Mouse (Mus musculus) limb, embryonic 12.5 days (tissue): ENCODE results near the gene Nup62. TPM values are rescaled to one million over a fixed set of nuclear protein-coding genes. Genes with fewer than 3 reads are reported as not detected.

ENCODE experiments used
- microRNA counts: library from miRNA; unstranded; fragments of <30 nt; microRNA quantifications from one replicate; lab custom pipeline; 2017
- microRNA-seq: library from miRNA; unstranded; fragments of <30 nt; microRNA quantifications from one replicate; pipeline ENCODE4, GENCODE M21; 2017
- polyA plus RNA-seq: library from polyadenylated mRNA; unstranded; fragments of >200 nt; fragmentation: Nextera tagmentation; extraction: Ambion mirVana; gene quantifications from 2 replicates; pipeline ENCODE4 v1.2.1, GENCODE M21; 2016

Gene Nup62
- polyA plus RNA-seq, 1 experiment from 2014 or later, result 105 TPM

MicroRNA genes within 50 kb of the gene (microRNA counts, 519-probe panel; counts per million panel counts)
- microRNA mmu-miR-707 (lab: Ali Mortazavi, UCI), result not detected

Small RNAs within 50 kb of the gene (microRNA-seq; reads per million reads assigned to microRNA genes)
- gene Mir707, result not detected

Other genes with a start within 250 kb of the Nup62 start
- 0.83 and 1.4 TPM in 2 replicates for gene Napsa, start 243.7 kb upstream of the Nup62 start, polyA plus RNA-seq
- 0.37 and 0.49 TPM in 2 replicates for gene Kcnc3, start 225.4 kb upstream of the Nup62 start, polyA plus RNA-seq
- 3.2 and 4.2 TPM in 2 replicates for gene Myh14, start 145.2 kb upstream of the Nup62 start, polyA plus RNA-seq
- not detected in 2 replicates for gene Izumo2, start 107.3 kb upstream of the Nup62 start, polyA plus RNA-seq
- gene Vrk3, start 67.7 kb upstream of the Nup62 start, polyA plus RNA-seq, result 36.2 and 36.8 TPM in 2 replicates
- gene Zfp473, start 65.0 kb upstream of the Nup62 start, polyA plus RNA-seq, result 2.6 and 3.3 TPM in 2 replicates
- gene Il4i1, start 299 bp downstream of the Nup62 start, polyA plus RNA-seq, result 1.5 and 2.5 TPM in 2 replicates
- 3.7 and 4.1 TPM in 2 replicates for gene Atf5, start 570 bp downstream of the Nup62 start, polyA plus RNA-seq
- gene Akt1s1, start 32.9 kb downstream of the Nup62 start, polyA plus RNA-seq, result 106 and 110 TPM in 2 replicates
- 84.7 and 96.2 TPM in 2 replicates for gene Tbc1d17, start 33.0 kb downstream of the Nup62 start, polyA plus RNA-seq
- gene Pnkp, start 41.1 kb downstream of the Nup62 start, polyA plus RNA-seq, result 35.5 and 37.3 TPM in 2 replicates
- 615 and 666 TPM in 2 replicates for gene Ptov1, start 53.7 kb downstream of the Nup62 start, polyA plus RNA-seq
- 116 and 127 TPM in 2 replicates for gene Med25, start 76.6 kb downstream of the Nup62 start, polyA plus RNA-seq
- gene Fuz, start 80.0 kb downstream of the Nup62 start, polyA plus RNA-seq, result 21.6 and 24.8 TPM in 2 replicates
- gene Ap2a1, start 113.4 kb downstream of the Nup62 start, polyA plus RNA-seq, result 74.2 and 77.6 TPM in 2 replicates
- gene Tsks, start 127.1 kb downstream of the Nup62 start, polyA plus RNA-seq, result 0.11 TPM in 1 of 2 replicates, not detected in the other
- 27.8 and 29.9 TPM in 2 replicates for gene Cpt1c, start 158.8 kb downstream of the Nup62 start, polyA plus RNA-seq
- 704 and 706 TPM in 2 replicates for gene Prmt1, start 170.5 kb downstream of the Nup62 start, polyA plus RNA-seq
- 90.9 and 97.2 TPM in 2 replicates for gene Irf3, start 181.6 kb downstream of the Nup62 start, polyA plus RNA-seq
- 87.3 and 96.8 TPM in 2 replicates for gene Bcl2l12, start 182.6 kb downstream of the Nup62 start, polyA plus RNA-seq
- 42.1 and 46.9 TPM in 2 replicates for gene Scaf1, start 200.3 kb downstream of the Nup62 start, polyA plus RNA-seq
- 20.8 and 21.4 TPM in 2 replicates for gene Rras, start 201.9 kb downstream of the Nup62 start, polyA plus RNA-seq
- gene Prr12, start 236.8 kb downstream of the Nup62 start, polyA plus RNA-seq, result 15.0 and 16.2 TPM in 2 replicates
- gene Nosip, start 246.3 kb downstream of the Nup62 start, polyA plus RNA-seq, result 60.6 and 69.7 TPM in 2 replicates
- 21.2 and 21.7 TPM in 2 replicates for gene Prrg2, start 246.6 kb downstream of the Nup62 start, polyA plus RNA-seq